Comparison of ENCODE assay signal across 8 mouse cellular contexts in the genomic region with DNA sequence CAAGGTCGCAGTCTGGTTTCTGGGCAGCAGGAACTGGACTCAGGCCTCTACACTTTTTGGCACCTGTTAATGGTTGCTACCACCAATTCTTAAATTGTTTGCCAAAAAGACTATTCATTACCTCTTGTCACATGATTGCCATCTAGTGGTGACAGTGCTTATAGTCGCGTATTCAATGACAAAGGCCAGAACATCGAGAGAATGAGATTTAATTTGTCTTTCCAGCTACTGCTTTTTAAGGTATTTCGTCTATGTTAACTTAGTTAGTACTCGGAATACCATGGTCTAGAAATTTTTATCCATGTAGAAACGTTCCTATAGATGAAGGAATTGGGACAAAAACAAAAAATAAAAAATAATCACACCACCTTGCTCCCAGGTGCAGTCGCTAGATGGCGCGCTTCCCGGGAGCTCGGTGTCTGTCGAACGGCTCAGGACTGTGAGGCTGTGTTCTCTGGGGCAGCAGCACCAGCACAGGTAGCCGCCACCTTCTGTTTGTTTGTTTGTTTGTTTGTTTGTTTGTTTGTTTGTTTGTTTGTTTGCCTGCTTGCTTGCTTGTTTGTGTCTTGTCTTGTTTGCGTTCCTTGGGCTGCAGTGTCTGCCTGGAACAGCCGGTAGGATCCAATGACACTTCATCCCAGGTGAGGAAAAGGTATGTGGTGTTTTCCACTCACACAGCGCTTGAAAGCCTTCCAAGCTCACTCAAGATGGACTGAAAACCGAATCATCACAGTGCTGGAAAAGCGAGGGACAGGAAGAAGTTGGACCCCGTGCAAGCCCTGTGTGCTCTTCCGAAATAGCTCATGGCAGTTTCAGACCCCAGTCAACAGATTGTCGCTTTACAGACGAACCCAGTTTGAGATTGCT.
DNase-seq lines count a peak whose midpoint lies in the region; ATAC-seq lines count a peak whose summit lies in the region.

No protein-coding gene starts in this region.

- H3K9me3 ChIP-seq in embryonic facial prominence, embryonic 12.5 days, result no peaks in the 10 kb centered on the region
- H3K9me3 ChIP-seq in heart, embryonic 10.5 days, result no peaks in the 10 kb centered on the region
- H3K9me3 ChIP-seq in kidney, embryonic 14.5 days (ENCODE audit: control insufficient read depth, low read length), result no peaks in the 10 kb centered on the region
- no peaks in the 10 kb centered on the region for H3K9me3 ChIP-seq in limb, embryonic 13.5 days
- no peaks in the 10 kb centered on the region for H3K9me3 ChIP-seq in midbrain, embryonic 15.5 days

- no peak overlapping the region for H3K9ac ChIP-seq in embryonic facial prominence, embryonic 12.5 days
- no peak overlapping the region for H3K9ac ChIP-seq in kidney, embryonic 14.5 days (ENCODE audit: low read depth, low read length)
- no peak overlapping the region for H3K9ac ChIP-seq in limb, embryonic 13.5 days
- peak overlapping the region; percentile 10; the same call in 1 of the 2 replicates for H3K9ac ChIP-seq in midbrain, embryonic 15.5 days

- no peak overlapping the region for H3K27ac ChIP-seq in embryonic facial prominence, embryonic 12.5 days
- peak overlapping the region; percentile 42; the same call in 1 of the 2 replicates for H3K27ac ChIP-seq in heart, embryonic 10.5 days
- no peak overlapping the region for H3K27ac ChIP-seq in kidney, embryonic 14.5 days (ENCODE audit: low read depth, low read length)
- H3K27ac ChIP-seq in limb, embryonic 13.5 days, result no peak overlapping the region
- no peak overlapping the region for H3K27ac ChIP-seq in midbrain, embryonic 15.5 days

- WGBS in embryonic facial prominence, embryonic 12.5 days, result 20% methylated on average over 24 of the region's 24 CpGs
- 20% methylated on average over 24 of the region's 24 CpGs for WGBS in heart, embryonic 10.5 days
- 20% methylated on average over 24 of the region's 24 CpGs for WGBS in kidney, embryonic 14.5 days
- WGBS in limb, embryonic 13.5 days, result 16% methylated on average over 24 of the region's 24 CpGs
- WGBS in midbrain, embryonic 15.5 days, result 20% methylated on average over 24 of the region's 24 CpGs

- H3K4me3 ChIP-seq in embryonic facial prominence, embryonic 12.5 days, result peak overlapping the region; percentile 23
- H3K4me3 ChIP-seq in heart, embryonic 10.5 days, result peak overlapping the region; percentile 48
- peak overlapping the region; percentile 20; the same call in 1 of the 2 replicates for H3K4me3 ChIP-seq in kidney, embryonic 14.5 days (ENCODE audit: low read length)
- peak overlapping the region; percentile 26 for H3K4me3 ChIP-seq in limb, embryonic 13.5 days
- H3K4me3 ChIP-seq in midbrain, embryonic 15.5 days, result peak overlapping the region; percentile 24

- H3K36me3 ChIP-seq in embryonic facial prominence, embryonic 12.5 days, result no peaks in the 10 kb centered on the region
- H3K36me3 ChIP-seq in heart, embryonic 10.5 days, result no peaks in the 10 kb centered on the region
- H3K36me3 ChIP-seq in kidney, embryonic 14.5 days (ENCODE audit: control insufficient read depth, insufficient read depth, low read length), result no peaks in the 10 kb centered on the region
- H3K36me3 ChIP-seq in limb, embryonic 13.5 days, result no peaks in the 10 kb centered on the region
- H3K36me3 ChIP-seq in midbrain, embryonic 15.5 days (replicated peaks), result no peaks in the 10 kb centered on the region

- H3K4me1 ChIP-seq in embryonic facial prominence, embryonic 12.5 days, result peaks cover 4% of the 10 kb centered on the region
- peaks cover 4% of the 10 kb centered on the region; the same call in 1 of the 2 replicates for H3K4me1 ChIP-seq in heart, embryonic 10.5 days
- 0 out of 2 replicates have a peak, but pooled peaks cover 4% of the 10 kb centered on the region for H3K4me1 ChIP-seq in kidney, embryonic 14.5 days (ENCODE audit: control insufficient read depth, insufficient read depth, low read length)
- peaks cover 15% of the 10 kb centered on the region for H3K4me1 ChIP-seq in limb, embryonic 13.5 days
- H3K4me1 ChIP-seq in midbrain, embryonic 15.5 days, result peaks cover 15% of the 10 kb centered on the region

- DNase-seq in B cell, adult 2 months, result peak; percentile 75 to 78
- peak; percentile 77 for DNase-seq in adrenal gland, postnatal 14 days
- no peak for DNase-seq in heart, embryonic 10.5 days (ENCODE audit: low spot score)
- DNase-seq in spleen, postnatal 4 days (ENCODE audit: low spot score in 2 of 2), result peak; percentile 40 to 85

- H3K4me2 ChIP-seq in embryonic facial prominence, embryonic 12.5 days (replicated peaks), result peak overlapping the region; percentile 44
- peak overlapping the region; percentile 41 for H3K4me2 ChIP-seq in kidney, embryonic 14.5 days (replicated peaks; ENCODE audit: low read depth, low read length)
- H3K4me2 ChIP-seq in limb, embryonic 13.5 days (replicated peaks), result peak overlapping the region; percentile 55
- H3K4me2 ChIP-seq in midbrain, embryonic 15.5 days, result peak overlapping the region; percentile 39

- ATAC-seq in embryonic facial prominence, embryonic 12.5 days (ENCODE audit: insufficient number of reproducible peaks, insufficient read depth, low FRiP score, low TSS enrichment), result no peak
- peak; percentile 81; the same call in 1 of the 2 replicates for ATAC-seq in kidney, embryonic 14.5 days (ENCODE audit: low FRiP score, low TSS enrichment)
- peak; percentile 72; the same call in 1 of the 2 replicates for ATAC-seq in limb, embryonic 13.5 days (ENCODE audit: low FRiP score, low read depth)
- peak; percentile 89 for ATAC-seq in midbrain, embryonic 15.5 days (replicated peaks)

- no peaks in the 10 kb centered on the region for H3K27me3 ChIP-seq in embryonic facial prominence, embryonic 12.5 days
- H3K27me3 ChIP-seq in heart, embryonic 10.5 days (ENCODE audit: insufficient read depth, poor library complexity, severe bottlenecking), result no peaks in the 10 kb centered on the region
- no peaks in the 10 kb centered on the region; the same call in 1 of the 2 replicates for H3K27me3 ChIP-seq in kidney, embryonic 14.5 days (ENCODE audit: control insufficient read depth, insufficient read depth, low read length)
- H3K27me3 ChIP-seq in limb, embryonic 13.5 days, result peaks cover 9% of the 10 kb centered on the region; the same call in 1 of the 2 replicates
- H3K27me3 ChIP-seq in midbrain, embryonic 15.5 days (replicated peaks), result no peaks in the 10 kb centered on the region
